Mouse (Mus musculus) 416B (cell line): ENCODE measurements around the gene Gas7.

ENCODE experiments used
- DNase-seq: peaks from one replicate; pipeline ENCODE4 v3.0.0; 2011; ENCODE audit warnings: low read depth

Gene Gas7

GRCm38 (mm10) chr11:67535703-67536102, 80.5 kb downstream of the Gas7 start:
- no peak for DNase-seq

DNA sequence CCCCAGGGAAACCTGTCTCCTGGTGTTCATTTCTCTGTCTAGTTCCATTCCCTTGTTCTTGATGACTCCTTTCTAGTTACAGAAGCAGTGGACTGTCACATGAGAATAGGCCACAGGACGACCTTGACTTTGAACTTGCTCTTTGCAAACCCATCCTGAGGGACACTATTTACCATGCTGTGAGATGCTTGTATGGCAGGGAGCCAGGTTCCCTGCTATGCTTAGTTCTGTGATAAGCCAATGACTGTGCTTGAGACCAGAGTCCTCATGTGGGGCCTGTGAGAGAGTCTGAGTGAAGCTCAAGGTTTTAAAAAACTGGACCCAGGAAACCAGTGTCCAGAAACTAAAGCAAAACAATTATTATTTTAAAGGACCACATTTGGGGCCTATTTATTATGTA, 81.2 kb downstream of the Gas7 start:
- DNase-seq: peak; percentile 8

DNA sequence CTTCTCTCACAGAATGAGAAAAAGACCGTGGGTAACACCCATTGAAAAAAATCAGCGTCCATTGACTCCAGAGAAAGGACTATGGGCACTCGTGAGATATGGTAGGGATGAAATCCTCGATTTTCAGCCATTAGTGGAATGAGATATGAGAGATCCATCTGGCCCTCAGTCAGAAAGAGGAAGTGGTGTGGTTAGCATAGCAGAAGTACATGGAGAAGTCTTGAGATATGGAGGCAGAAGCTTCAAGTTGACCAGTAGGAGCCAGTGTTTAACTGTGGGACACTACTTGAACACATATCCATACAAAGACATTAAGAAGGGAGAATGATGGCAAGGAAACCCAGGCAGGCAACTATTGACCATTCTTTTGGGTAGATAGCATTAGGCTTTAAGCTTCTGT, 82.1 kb downstream of the Gas7 start:
- peak; percentile 66 for DNase-seq

DNA sequence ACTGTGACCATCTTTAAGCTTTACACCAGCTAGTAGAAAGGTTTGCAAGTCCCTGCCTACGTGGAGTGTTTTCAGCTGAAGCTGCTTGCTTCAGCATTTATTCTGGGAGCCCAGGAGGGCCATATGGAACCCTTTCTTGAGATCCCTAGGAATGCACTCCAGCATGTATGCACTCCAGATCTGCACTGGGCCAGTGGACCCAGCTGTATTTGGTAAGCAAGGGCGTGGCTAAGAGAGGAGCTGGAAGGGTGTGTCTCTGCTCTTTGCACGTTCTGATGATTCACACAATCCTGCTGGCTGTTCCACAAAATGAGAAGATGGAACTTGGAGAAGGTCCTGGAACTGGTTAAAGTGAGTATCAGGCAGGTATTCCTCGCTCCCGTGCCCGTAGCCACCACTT, 83.3 kb downstream of the Gas7 start:
- DNase-seq: no peak

DNA sequence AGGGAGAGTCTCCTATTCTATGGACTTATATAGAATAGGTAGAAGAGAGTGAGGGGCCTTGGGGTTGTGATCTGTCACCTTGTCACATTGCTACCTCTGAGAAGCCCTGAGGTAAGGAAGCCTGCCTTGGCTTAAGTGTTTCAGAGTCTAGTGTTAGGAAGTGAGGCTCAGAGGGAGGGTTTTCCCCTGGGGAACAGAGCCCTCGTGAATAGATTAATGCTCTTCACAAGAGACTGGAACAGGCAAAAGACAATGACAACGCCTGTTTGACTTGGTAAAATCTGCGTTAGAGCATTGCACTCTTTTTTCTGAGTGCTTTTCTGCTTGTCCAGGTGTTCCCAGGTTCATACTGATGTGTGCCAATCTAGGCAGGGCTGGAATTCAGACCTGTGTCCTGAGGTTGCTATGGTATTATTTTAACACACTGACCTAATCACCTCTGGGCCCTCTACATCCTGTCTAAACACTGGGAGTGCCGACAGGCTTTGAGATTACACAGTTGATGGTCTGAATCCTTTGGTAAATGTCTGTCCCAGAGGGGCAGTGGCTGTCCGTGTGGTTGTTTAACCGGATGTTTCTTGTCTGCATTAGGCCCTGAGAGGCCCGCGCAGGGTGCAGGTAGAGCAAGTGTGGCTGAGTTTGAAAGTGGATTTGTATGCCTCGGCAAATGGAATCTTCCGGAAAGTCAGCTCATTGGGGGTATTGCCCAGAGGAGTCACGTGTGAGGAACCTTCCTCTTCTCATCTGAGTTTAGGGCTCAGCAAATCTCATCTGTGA, 89.6 kb downstream of the Gas7 start:
- no peak for DNase-seq

- DNase-seq: no peak
Measured at GRCm38 (mm10) chr11:67546582-67546981, 91.3 kb downstream of the Gas7 start.

- no peak for DNase-seq
Measured at GRCm38 (mm10) chr11:67549306-67549705, 94.1 kb downstream of the Gas7 start.

- DNase-seq: no peak
Measured at GRCm38 (mm10) chr11:67549762-67550488, 94.7 kb downstream of the Gas7 start.

- DNase-seq: no peak
Measured at GRCm38 (mm10) chr11:67552400-67552799, 97.2 kb downstream of the Gas7 start.

DNA sequence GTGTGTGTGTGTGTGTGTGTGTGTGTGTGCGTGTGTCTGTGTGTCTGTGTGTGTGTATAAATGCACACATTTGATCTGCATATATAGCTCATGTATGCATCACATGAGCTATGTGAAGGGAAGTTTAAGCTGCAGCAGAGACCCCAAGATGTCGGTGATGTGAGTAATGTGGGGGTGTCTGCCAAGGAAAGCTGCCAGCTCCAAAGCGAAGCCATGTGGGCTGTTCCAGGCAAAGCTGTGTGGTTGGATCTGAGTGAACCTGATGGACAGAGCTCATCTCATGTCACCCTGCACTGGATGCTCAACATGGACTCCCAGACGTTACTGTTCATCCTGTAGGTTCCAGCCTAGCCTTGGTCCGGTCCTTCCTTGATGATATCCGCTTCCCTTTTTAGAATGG, 99.0 kb downstream of the Gas7 start:
- DNase-seq: no peak

GRCm38 (mm10) chr11:67556360-67556759, 101.1 kb downstream of the Gas7 start:
- no peak for DNase-seq

GRCm38 (mm10) chr11:67558772-67559448, 103.7 kb downstream of the Gas7 start:
- peak; percentile 14 for DNase-seq

- peak; percentile 71 for DNase-seq
Measured at GRCm38 (mm10) chr11:67559522-67559921, 104.3 kb downstream of the Gas7 start.

DNA sequence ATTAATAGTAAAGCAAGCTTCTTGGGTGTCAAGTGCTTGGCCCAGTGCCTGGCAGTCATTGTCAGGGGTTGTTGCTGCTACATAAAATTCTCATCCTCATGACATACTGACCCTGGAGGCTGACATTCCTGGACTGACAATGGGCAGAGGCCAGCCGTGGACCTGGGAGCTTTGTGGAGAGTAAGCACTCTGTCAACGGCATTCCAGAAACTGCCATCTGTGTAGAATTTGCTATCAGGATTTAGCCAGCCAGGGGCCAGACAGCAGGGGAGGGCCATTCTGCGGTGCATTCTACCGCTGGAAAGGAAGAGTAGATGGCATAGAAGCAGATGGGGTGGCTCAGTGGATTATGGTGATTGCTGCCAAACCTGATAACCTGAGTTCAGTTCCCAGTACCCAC, 106.4 kb downstream of the Gas7 start:
- DNase-seq: no peak

DNA sequence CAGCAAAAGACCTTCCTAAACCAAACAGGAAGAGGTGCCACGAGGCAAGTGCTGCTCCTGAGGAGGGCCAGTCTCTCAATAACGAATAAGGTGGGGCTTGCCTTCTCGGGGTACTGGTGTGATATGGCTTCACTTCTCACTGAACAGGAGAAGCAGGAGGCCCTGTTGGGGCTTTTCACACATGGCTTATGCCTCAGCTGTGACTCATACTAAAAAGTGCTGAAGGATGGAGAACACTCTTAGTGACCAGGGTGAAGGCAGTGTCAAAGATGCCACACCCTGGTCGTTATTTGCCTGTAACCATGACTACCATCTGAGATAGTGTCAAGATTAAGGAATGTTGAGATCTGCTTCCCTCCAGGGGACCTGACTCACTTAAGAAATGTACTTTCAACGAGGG, 107.9 kb downstream of the Gas7 start:
- DNase-seq: no peak

- DNase-seq: peak; percentile 19
Measured at GRCm38 (mm10) chr11:67564003-67564637, 108.9 kb downstream of the Gas7 start.

DNA sequence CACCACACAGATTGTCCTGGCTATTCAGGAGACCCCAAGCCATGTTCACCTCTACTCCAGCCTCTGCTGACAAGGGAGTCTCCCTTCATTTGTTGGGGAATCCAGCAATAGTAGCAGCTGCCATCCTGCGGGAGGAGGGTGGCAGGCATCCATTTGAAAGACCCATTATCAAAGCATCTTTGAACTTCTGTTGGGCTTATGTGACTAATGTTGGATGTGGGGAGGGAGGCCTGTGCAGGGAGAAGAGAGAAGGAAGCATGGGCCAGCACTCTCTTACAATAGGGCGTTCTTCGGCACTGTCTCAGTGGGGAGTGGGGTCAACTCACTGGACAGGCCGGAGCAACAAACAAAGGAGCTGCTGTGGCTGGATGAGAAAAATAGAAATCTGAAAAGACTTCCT, 110.3 kb downstream of the Gas7 start:
- DNase-seq: no peak

GRCm38 (mm10) chr11:67566704-67567103, 111.5 kb downstream of the Gas7 start:
- DNase-seq: no peak

GRCm38 (mm10) chr11:67567184-67567583, 111.9 kb downstream of the Gas7 start:
- DNase-seq: no peak

DNA sequence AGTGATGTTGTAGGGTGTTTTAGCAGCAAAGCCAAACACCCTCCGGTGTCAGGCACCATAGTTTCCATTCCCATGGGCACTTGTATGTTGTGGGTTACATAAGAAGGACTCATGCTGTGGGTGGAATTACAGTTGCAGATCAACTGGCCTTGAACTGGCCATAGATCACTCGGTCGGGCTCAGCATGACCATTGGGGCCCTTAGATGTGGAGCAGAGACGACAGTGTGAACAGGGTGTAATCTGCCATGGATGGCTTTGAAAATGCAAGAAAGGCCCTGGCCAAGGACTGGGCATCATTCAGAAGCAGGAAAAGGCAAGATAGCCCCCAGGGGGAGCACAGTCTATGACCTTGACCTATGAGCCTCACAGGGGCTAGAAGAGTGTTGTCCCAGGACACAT, 112.8 kb downstream of the Gas7 start:
- no peak for DNase-seq

GRCm38 (mm10) chr11:67568815-67569214, 113.6 kb downstream of the Gas7 start:
- DNase-seq: no peak

DNA sequence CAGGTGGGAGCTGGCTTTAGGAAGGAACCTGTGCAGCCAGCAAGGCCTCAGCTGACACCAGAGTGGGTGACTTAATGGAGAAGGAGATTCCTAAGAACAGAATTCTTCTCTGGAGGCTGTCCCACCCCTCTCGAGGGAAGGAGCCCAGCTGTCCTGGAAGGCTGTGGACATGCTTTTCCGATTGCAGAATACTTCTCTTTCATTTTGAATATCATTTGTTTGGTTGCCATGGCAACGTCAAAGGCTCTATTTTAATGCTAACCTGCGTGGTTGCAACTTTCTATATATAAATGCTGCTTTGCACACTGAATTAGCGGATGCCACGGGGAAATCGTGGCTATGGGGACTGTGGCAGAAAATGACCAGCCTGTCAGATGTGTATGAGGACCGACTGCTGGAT, 115.7 kb downstream of the Gas7 start:
- DNase-seq: no peak

- DNase-seq: no peak
Measured at GRCm38 (mm10) chr11:67574344-67574743, 119.1 kb downstream of the Gas7 start.
